Mouse (Mus musculus): ENCODE results near the gene Tbc1d24. TPM values are rescaled to one million over a fixed set of nuclear protein-coding genes. Genes with fewer than 3 reads are reported as not detected.

Tbc1d24 gene
- total RNA-seq, 2 experiments from 2014 or later = 61.2 to 66.1 TPM

DNA sequence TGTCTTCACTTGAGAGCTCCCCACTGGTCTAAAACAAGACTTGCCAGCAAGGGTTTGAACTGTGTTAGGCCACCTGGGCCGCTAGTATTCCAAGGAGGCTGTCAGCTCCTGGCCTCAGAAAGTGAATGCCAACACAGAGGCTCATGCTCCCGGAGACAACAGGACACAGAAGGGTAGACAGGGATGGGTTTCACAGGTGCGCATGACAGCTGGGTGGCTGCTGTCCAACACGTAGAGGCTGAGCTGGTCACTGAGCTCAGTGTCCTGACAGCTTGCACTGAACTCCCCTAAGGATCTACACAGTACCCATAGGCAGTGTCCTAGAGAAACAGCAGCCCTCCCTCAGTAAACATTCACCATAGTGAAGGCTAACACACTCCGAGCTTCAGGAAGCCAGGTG is 18.2 kb upstream of the Tbc1d24 start:
- Histone ChIP-seq H3K27ac (no peak overlapping the region), H3K4me3 (no peak overlapping the region)
- no peak for TF ChIP-seq CTCF (conservative IDR thresholded peaks at IDR 0.05)
- DNase-seq (ENCODE audit: low spot score in 2 of 2) = no peak

DNA sequence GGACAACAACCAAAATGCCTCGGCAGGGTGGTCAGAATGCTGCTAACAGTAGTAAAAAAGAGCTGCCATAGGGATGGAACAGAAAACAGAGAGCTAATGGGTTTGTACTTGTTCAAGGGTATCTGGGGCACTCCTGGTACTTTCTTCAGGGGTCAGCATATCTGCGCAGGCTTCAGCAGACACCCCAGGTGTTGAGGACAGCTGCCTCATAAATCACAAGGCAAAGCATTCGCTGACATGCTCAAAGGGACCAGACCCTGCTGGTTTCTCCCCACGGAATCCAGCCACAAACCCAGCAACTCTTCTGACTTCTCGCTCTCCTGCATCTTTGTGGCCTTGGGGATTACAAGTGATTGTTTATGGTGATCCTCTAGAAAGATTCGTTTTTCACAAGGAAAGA is 17.3 kb upstream of the Tbc1d24 start:
- no peak for DNase-seq (ENCODE audit: low spot score in 2 of 2)
- Histone ChIP-seq H3K27ac (no peak overlapping the region), H3K4me3 (no peak overlapping the region)
- no peak for TF ChIP-seq CTCF (conservative IDR thresholded peaks at IDR 0.05)

DNA sequence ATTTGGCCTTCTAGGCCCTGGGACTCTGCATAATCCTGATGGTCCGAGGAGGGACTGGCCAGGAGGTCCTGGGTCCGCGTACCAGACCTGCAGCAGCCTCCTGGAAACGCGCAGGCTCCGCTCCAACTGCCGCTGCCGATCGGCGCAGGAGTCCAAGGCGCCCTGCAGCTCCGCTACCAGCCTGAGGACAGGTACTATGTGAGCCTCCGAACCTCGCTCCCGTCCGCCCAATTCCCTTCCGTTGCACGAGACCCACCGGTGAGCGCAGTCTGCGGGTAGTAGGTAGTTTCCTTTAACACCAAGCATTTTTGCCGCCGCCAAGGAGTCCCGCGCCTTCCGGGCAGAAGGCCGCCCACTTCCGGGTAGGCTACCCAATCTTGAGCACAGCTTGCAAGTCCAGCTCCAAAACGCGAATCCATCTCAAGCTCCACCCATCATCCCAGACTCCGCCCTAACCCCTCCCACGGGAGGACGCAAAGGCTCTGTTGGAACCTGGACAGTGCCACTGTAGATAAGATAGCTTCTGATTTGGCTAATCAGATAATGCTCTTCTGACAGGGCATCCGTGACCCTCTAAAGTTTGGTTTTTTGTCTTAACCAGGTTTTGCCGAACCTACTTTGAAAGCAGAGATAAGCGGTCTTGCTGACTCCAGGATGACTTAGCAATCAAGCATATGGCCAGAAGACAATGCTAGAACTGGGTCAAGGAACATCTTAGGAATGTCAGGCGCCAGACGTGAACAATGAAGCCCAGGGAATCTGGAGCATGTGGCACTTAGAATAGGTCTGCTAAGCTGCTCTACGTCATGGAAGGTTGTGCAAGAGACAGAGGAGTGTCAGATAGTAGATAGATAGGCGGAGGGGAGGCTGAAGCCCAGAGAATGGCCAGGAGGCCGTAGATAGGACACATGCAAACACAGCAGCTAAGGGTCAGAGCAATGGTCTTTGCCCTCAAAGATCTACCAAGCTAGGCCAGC is 15.4 kb upstream of the Tbc1d24 start, which contains the start of gene Tedc2:
Tedc2 (minus strand) TSS at position 417 of the 977 bp plus-strand sequence.
- Histone ChIP-seq H3K4me3 (peak within 1 kb of the TSS; percentile 73), H3K27ac (peak within 1 kb of the TSS; percentile 81)
- DNase-seq (ENCODE audit: low spot score in 2 of 2) = peak; percentile 89 to 96
- no peak for TF ChIP-seq CTCF (conservative IDR thresholded peaks at IDR 0.05)

DNA sequence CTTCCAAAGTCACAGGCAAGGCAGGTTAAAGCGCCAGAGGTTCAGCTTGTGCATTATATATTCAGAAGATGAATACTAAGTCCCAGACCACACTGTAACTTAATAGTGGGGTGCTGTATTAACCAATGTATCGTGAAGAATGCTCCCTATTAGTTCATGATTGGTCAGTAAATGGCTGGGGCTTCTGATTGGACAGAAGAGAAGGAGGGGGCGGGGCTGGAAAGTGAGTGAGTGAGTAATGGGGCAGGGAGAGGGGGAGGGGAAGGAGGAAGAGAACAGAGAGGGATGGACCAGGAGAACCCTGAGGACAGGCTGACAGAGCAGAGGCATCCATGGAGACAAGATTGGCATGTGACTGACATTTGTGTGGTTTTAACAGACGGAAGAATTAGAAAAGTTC is 11.5 kb upstream of the Tbc1d24 start:
- TF ChIP-seq CTCF (conservative IDR thresholded peaks at IDR 0.05) = no peak

DNA sequence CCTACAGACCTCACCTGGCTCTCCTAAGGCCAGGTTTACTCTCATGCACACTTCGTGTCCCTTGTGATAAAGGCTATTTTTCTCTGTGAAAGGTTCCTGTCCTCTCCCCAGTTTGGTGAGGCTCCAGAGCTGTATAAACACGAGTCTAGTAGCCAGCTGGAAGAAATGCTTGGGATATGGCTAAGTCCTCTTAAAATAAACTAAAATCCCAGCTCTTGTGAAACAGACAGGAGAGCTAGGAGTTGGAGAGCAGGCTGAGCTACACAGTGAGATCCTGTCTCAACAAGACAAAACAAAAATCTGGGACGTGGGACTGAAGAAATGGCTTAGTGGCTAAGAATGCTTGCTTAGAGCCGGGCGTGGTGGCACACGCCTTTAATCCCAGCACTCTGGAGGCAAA is 7.8 kb upstream of the Tbc1d24 start:
- Histone ChIP-seq H3K27ac (peak overlapping the region; percentile 97; the same call in 1 of the 2 replicates), H3K4me3 (no peak overlapping the region)
- no peak for TF ChIP-seq CTCF (conservative IDR thresholded peaks at IDR 0.05)
- no peak for DNase-seq (ENCODE audit: low spot score in 2 of 2)

More for the DNA sequence above, 11.5 kb upstream of the Tbc1d24 start:
- Histone ChIP-seq H3K27ac (no peak overlapping the region), H3K4me3 (no peak overlapping the region)
- no peak for DNase-seq (ENCODE audit: low spot score in 2 of 2)

DNA sequence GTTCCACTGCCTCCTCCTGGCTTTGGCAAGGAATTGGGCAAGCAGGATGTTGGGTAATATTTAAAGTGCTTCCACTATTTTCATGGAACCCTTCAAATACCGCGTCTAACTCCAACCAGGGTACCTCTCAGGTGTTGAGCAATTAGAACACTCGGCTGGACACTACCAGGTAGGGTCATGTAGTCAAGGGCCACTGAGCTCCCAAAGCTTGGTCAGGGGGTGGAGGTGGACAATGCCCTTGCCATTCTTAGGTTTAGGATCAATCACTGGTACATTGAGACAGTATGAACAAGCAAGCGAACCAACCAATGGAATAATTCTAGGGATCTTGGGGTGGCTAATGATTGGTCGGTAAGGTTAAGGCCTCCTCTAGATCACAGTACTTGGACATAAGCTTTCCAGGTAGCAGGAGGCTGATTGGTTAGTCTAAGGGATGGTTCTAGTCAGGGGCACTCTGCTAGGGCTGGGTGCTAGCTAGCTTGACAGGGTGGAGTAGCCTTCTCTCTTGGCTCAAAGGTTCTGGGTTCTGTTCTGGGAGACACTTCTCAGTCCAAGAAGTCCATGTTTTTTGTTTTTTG is 7.2 kb upstream of the Tbc1d24 start:
- no peak for DNase-seq (ENCODE audit: low spot score in 2 of 2)
- H3K27ac ChIP-seq = peak overlapping the region; percentile 97
- peak; percentile 62 for TF ChIP-seq CTCF (conservative IDR thresholded peaks at IDR 0.05)
- H3K4me3 ChIP-seq = peak overlapping the region; percentile 75

DNA sequence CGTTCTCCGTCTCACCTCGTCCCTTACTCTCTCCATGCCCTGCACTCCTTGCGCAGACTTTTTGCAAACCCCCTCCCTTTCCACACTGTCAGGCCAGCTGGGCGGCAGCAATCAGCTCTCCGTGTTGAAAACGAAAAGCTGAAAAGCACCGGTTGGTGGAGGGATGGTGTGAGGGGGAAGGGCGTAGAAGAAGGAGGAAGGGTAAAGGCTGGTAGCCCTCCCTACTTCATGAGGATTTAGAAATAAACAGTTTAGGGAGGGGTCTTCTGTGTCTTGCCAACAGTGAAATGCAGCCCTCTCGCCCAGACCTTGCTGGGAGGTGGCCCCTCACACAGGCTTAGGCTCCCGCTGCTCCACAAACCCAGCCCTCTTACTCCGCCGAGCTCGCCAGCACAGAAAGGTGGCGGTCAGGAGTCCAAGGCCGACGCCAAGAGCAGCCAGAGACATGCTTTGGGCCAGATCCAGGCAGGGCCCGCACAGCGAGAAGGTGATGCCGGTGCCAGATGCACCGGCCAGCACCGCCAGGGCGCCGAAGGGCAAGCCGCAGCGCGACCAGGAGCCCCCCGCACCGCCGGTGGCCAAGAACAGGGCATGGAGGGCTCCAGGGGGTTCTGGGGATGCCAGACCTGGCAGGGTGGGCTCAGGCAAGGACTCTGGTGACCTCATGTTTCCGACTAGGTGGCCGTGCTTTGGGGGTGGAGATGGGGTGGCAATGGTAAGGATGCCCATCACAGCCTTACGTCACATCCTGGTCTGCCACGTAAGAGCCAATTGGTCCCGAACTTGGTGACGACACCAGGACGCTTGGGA is 6.5 kb upstream of the Tbc1d24 start:
- peak; percentile 91 to 92 for DNase-seq (ENCODE audit: low spot score in 2 of 2)
- Histone ChIP-seq H3K27ac (peak overlapping the region; percentile 97), H3K4me3 (peak overlapping the region; percentile 75)
- no peak for TF ChIP-seq CTCF (conservative IDR thresholded peaks at IDR 0.05)

DNA sequence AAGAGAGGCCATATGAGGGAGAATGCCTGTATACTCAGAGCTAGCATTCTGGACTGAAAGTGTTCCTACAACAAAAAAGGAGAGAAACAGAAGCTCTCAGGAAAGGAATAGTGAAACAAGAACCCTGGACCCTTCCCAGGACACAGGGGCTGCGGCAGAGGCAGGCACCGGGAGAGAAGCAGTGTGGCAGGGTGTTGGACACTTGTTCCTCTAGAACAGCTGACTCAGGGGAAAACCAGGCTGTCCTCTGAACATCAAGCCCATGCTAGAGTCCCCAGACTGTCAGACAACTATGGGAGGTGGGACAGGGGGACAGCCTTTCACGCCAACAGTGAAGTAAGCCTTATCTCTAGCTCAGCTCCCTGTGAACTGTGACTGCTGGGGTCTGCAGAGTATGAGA is 5.2 kb upstream of the Tbc1d24 start:
- peak overlapping the region; percentile 97 for H3K27ac ChIP-seq
- no peak for DNase-seq (ENCODE audit: low spot score in 2 of 2)
- no peak for TF ChIP-seq CTCF (conservative IDR thresholded peaks at IDR 0.05)
- no peak overlapping the region for H3K4me3 ChIP-seq

DNA sequence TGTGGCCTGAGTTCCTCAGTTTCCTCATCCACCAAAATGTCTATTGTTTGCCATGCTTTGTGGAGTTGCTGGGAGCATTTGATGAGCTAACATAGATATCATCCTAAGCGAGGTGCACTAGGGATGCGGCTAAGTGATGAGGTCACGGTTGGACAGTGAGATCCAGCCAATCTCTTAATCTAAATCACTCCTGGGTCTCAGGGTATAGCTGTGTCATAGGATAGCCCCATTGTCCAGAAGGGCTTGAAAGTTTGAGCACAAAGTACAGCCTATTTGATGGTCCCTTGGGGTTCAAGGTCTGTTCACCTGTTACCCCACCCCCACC is 4.5 kb upstream of the Tbc1d24 start:
- DNase-seq (ENCODE audit: low spot score in 2 of 2) = no peak
- Histone ChIP-seq H3K27ac (peak overlapping the region; percentile 97), H3K4me3 (no peak overlapping the region)
- TF ChIP-seq CTCF (conservative IDR thresholded peaks at IDR 0.05) = no peak

DNA sequence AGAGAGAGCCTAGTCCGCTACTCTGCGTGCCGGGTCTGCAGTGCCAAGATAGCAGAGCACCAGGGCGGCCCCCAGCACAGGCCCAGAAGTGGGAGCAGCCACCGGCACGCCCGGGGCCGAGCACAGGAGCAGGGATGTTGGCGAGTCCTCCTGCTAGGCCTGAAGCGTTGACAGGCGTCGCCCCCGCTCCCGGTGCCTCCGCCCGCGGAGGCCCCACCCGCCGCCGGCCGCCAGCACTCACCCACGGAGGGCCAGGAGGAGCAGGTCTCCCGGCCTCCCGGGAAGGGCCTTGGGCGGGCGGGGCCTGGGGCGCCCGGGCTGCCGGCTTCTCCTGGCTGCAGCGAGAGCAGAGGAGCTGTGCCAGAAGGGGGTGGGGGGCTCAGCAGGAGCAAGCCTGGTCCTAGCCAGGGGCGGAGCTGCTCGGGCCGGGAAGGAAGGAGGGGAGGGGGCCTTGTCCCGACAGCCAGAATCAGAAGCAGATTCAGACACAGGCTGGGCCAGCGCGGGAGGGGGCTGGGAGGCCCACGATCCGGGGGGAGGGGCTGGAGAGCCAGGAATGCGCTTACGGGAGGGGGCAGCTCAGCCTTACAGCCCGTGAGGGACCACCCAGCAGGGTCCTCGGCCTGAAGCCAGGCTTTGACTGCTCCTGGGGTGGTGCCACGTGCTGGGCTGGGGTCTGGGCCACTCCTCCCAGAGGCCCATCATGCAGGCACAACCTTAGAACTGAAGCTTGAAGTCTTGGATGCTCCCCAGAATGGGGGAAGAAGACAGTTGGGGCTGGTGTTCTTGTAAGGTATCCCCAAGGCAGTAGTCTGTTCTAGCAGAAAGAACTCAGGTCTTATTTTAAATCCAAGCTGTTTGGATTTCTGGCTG is 3.9 kb upstream of the Tbc1d24 start, which contains the start of gene Ntn3:
Ntn3 (minus strand) TSS at position 489 of the 873 bp plus-strand sequence.
- peak within 1 kb of the TSS; percentile 50 for H3K4me3 ChIP-seq
- peak within 1 kb of the TSS; percentile 97 for H3K27ac ChIP-seq
- no peak for TF ChIP-seq CTCF (conservative IDR thresholded peaks at IDR 0.05)
- no peak for DNase-seq (ENCODE audit: low spot score in 2 of 2)

DNA sequence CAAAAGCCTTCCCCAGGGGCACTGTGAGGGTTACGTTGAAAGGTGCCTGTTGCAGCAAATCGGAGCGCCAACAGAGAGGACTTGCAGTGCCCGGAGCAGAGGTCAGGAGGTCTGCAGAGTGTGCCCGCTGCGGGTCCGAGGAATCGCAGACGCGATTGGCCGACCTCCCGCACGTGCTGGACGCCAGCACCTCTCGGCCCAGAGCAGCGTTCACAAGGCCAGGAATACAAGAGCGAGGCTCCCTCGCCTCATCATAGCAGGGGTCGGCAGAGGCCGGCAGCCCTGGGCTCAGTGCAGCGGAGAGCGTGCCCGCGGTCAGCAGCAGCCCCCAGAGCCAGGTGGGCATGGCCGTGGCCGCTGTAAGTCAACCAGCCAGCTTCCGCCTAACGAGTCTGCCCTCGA is 3.3 kb upstream of the Tbc1d24 start:
- TF ChIP-seq CTCF (conservative IDR thresholded peaks at IDR 0.05) = no peak
- DNase-seq (ENCODE audit: low spot score in 2 of 2) = no peak
- peak overlapping the region; percentile 97 for H3K27ac ChIP-seq

More for the DNA sequence above, 3.3 kb upstream of the Tbc1d24 start:
- H3K4me3 ChIP-seq = peak overlapping the region; percentile 50

Measured in layer of hippocampus, adult 2 months (tissue).